Mouse (Mus musculus): ENCODE results near the gene Tyms. TPM values are rescaled to one million over a fixed set of nuclear protein-coding genes. Genes with fewer than 3 reads are reported as not detected.

Tyms gene
- polyA plus RNA-seq, 1 experiment from 2014 or later: 354 TPM

- WGBS: 57% methylated on average over 2 of the region's 2 CpGs
- no peak overlapping the region for H3K4me3 ChIP-seq (replicated peaks)
- no peak for ATAC-seq (ENCODE audit: insufficient number of reproducible peaks, insufficient read depth, low FRiP score, low TSS enrichment, low read depth)
- H3K4me1 ChIP-seq (replicated peaks): no peaks in the 10 kb centered on the region
- H3K4me2 ChIP-seq: no peak overlapping the region
- H3K9ac ChIP-seq (replicated peaks): no peak overlapping the region
- no peak overlapping the region for H3K27ac ChIP-seq
- no peaks in the 10 kb centered on the region for H3K9me3 ChIP-seq
- no peaks in the 10 kb centered on the region for H3K27me3 ChIP-seq
- H3K36me3 ChIP-seq: no peaks in the 10 kb centered on the region
Observed at GRCm38 (mm10) chr5:30014580-30014979, 58.8 kb downstream of the Tyms start.

GRCm38 (mm10) chr5:30012726-30013503, 60.5 kb downstream of the Tyms start, which contains the start of gene Il6:
Il6 (plus strand) TSS chr5:30013114.
- Histone ChIP-seq H3K4me3 (replicated peaks) (no peak within 1 kb of the TSS), H3K36me3 (no peaks in the 10 kb centered on the region), H3K4me2 (no peak within 1 kb of the TSS), H3K4me1 (replicated peaks) (no peaks in the 10 kb centered on the region), H3K9ac (replicated peaks) (no peak within 1 kb of the TSS), H3K27ac (no peak within 1 kb of the TSS), H3K27me3 (no peaks in the 10 kb centered on the region), H3K9me3 (no peaks in the 10 kb centered on the region)
- ATAC-seq (ENCODE audit: insufficient number of reproducible peaks, insufficient read depth, low FRiP score, low TSS enrichment, low read depth): no peak
- WGBS: 71% methylated on average over 16 of the region's 16 CpGs

Other genes with a start within 250 kb of the Tyms start
- not detected in 2 replicates for gene Il6, start 60.5 kb downstream of the Tyms start, polyA plus RNA-seq (2016; fragmentation: Nextera tagmentation; extraction: Ambion mirVana)
- 0.70 and 0.76 TPM in 2 replicates for gene Garem2, start 31.5 kb upstream of the Tyms start, polyA plus RNA-seq (2016; fragmentation: Nextera tagmentation; extraction: Ambion mirVana)
- not detected in 2 replicates for gene 3110082J24Rik, start 32.5 kb upstream of the Tyms start, polyA plus RNA-seq (2016; fragmentation: Nextera tagmentation; extraction: Ambion mirVana)
- gene Hadha, start 81.5 kb upstream of the Tyms start, polyA plus RNA-seq (2016; fragmentation: Nextera tagmentation; extraction: Ambion mirVana): 119 and 126 TPM in 2 replicates
- gene Hadhb, start 81.6 kb upstream of the Tyms start, polyA plus RNA-seq (2016; fragmentation: Nextera tagmentation; extraction: Ambion mirVana): 118 and 124 TPM in 2 replicates
- not detected in 2 replicates for gene Adgrf3, start 132.1 kb upstream of the Tyms start, polyA plus RNA-seq (2016; fragmentation: Nextera tagmentation; extraction: Ambion mirVana)
- 20.0 and 22.0 TPM in 2 replicates for gene Selenoi, start 159.0 kb upstream of the Tyms start, polyA plus RNA-seq (2016; fragmentation: Nextera tagmentation; extraction: Ambion mirVana)
- gene Drc1, start 207.8 kb upstream of the Tyms start, polyA plus RNA-seq (2016; fragmentation: Nextera tagmentation; extraction: Ambion mirVana): 0.14 and 0.26 TPM in 2 replicates